Mouse (Mus musculus) liver, embryonic 15.5 days (tissue): ENCODE measurements around the gene Galk1. TPM values are rescaled to one million over a fixed set of nuclear protein-coding genes. Genes with fewer than 3 reads are reported as not detected.
A peak's percentile ranks its signal among the peaks of the same experiment; 100 is the strongest.

Experiments used
- ATAC-seq: fragments of 200-750 bp; cut with Nextera tagmentation; 2 replicates; pipeline ENCODE4 v1.8.0; 2017; ENCODE audit warnings: moderate number of reproducible peaks, mild to moderate bottlenecking, moderate library complexity; ENCODE audit not compliant: insufficient read depth
- H3K27ac ChIP-seq: fragments of 300-500 bp; sonication (generic); replicated peaks from 2 replicates; pipeline ENCODE4 v1.5.1; 2015; ENCODE audit warnings: mild to moderate bottlenecking, inconsistent platforms
- H3K27me3 ChIP-seq: fragments of 300-500 bp; sonication (generic); 2 replicates; pipeline ENCODE4 v1.6.1; 2015; ENCODE audit warnings: mild to moderate bottlenecking, inconsistent platforms
- H3K36me3 ChIP-seq: fragments of 300-500 bp; sonication (generic); replicated peaks from 2 replicates; pipeline ENCODE4 v1.6.1; 2015; ENCODE audit warnings: moderate library complexity, mild to moderate bottlenecking, inconsistent platforms
- H3K4me1 ChIP-seq: fragments of 300-500 bp; sonication (generic); replicated peaks from 2 replicates; pipeline ENCODE4 v1.6.1; 2015; ENCODE audit warnings: inconsistent platforms
- H3K4me2 ChIP-seq: fragments of 300-500 bp; sonication (generic); 2 replicates; pipeline ENCODE4 v1.6.1; 2015; ENCODE audit warnings: moderate library complexity, mild to moderate bottlenecking, inconsistent platforms
- H3K4me3 ChIP-seq: fragments of 300-500 bp; sonication (generic); replicated peaks from 2 replicates; pipeline ENCODE4 v1.5.1; 2015; ENCODE audit warnings: mild to moderate bottlenecking, inconsistent platforms
- H3K9ac ChIP-seq: fragments of 300-500 bp; sonication (generic); 2 replicates; pipeline ENCODE4 v1.6.1; 2015; ENCODE audit warnings: moderate library complexity, mild to moderate bottlenecking, inconsistent platforms
- H3K9me3 ChIP-seq: fragments of 300-500 bp; sonication (generic); replicated peaks from 2 replicates; pipeline ENCODE4 v1.6.1; 2016; ENCODE audit warnings: inconsistent platforms
- WGBS: fragments of 180-500 bp; shearing (Covaris S2); methylation state at CpG from one replicate; pipeline ENCODE4 v1.1.7; 2015; ENCODE audit warnings: mixed read lengths; ENCODE audit not compliant: insufficient replicate concordance; 5-methylcytosine and 5-hydroxymethylcytosine counted together
- polyA plus RNA-seq: library from polyadenylated mRNA; unstranded; fragments of >200 nt; fragmentation: Nextera tagmentation; extraction: Ambion mirVana; gene quantifications from 2 replicates; pipeline ENCODE4 v1.2.1, GENCODE M21; 2015

The Galk1 gene
- polyA plus RNA-seq, 1 experiment from 2014 or later, result 168 TPM

DNA sequence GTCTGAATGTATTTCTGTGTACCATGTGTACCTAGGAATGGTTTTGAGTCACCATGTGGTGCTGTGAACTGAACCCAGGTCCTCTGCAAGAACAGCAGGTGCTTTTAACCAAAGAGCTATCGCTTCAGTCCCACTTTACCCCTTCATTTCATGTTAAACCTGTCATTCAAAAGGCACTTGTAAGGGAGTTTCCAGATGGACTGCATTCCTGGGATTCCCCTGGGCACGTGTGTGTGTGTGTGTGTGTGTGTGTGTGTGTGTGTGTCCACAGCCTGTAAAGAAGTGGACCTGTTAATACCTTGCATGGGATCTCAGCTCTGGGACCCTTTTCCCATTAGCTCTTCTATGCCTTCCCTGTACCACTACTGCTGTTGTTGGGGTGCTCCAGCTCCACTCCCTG, 37.1 kb upstream of the Galk1 start:
- 89% methylated on average over 2 of the region's 2 CpGs for whole genome bisulfite sequencing
- H3K4me2 ChIP-seq, result no peak overlapping the region

GRCm38 (mm10) chr11:116045173-116045572, 32.7 kb upstream of the Galk1 start:
- H3K4me2 ChIP-seq, result no peak overlapping the region
- no peaks in the 10 kb centered on the region for H3K27me3 ChIP-seq
- no peaks in the 10 kb centered on the region for H3K9me3 ChIP-seq
- ATAC-seq, result no peak
- H3K4me3 ChIP-seq, result no peak overlapping the region
- H3K27ac ChIP-seq, result no peak overlapping the region
- no peak overlapping the region for H3K9ac ChIP-seq
- H3K4me1 ChIP-seq, result peaks cover 7% of the 10 kb centered on the region; the same call in 1 of the 2 replicates
- WGBS, result 89% methylated on average over 6 of the region's 6 CpGs
- peaks cover 73% of the 10 kb centered on the region for H3K36me3 ChIP-seq

More for the DNA sequence above, 37.1 kb upstream of the Galk1 start:
- peaks cover 16% of the 10 kb centered on the region for H3K4me1 ChIP-seq
- no peaks in the 10 kb centered on the region for H3K27me3 ChIP-seq
- ATAC-seq, result no peak
- H3K27ac ChIP-seq, result no peak overlapping the region
- peaks cover 96% of the 10 kb centered on the region for H3K36me3 ChIP-seq
- H3K9me3 ChIP-seq, result no peaks in the 10 kb centered on the region
- H3K9ac ChIP-seq, result no peak overlapping the region
- H3K4me3 ChIP-seq, result no peak overlapping the region

- peaks cover 7% of the 10 kb centered on the region; the same call in 1 of the 2 replicates for H3K4me1 ChIP-seq
- no peak overlapping the region for H3K4me2 ChIP-seq
- no peak overlapping the region for H3K9ac ChIP-seq
- no peak overlapping the region for H3K27ac ChIP-seq
- ATAC-seq, result no peak
- H3K4me3 ChIP-seq, result no peak overlapping the region
- 86% methylated on average over 1 of the region's 1 CpGs for WGBS
- no peaks in the 10 kb centered on the region for H3K27me3 ChIP-seq
- no peaks in the 10 kb centered on the region for H3K9me3 ChIP-seq
- peaks cover 66% of the 10 kb centered on the region for H3K36me3 ChIP-seq
Measured at GRCm38 (mm10) chr11:116043286-116043685, 30.8 kb upstream of the Galk1 start.

GRCm38 (mm10) chr11:116042372-116043138, 30.0 kb upstream of the Galk1 start:
- no peaks in the 10 kb centered on the region for H3K27me3 ChIP-seq

DNA sequence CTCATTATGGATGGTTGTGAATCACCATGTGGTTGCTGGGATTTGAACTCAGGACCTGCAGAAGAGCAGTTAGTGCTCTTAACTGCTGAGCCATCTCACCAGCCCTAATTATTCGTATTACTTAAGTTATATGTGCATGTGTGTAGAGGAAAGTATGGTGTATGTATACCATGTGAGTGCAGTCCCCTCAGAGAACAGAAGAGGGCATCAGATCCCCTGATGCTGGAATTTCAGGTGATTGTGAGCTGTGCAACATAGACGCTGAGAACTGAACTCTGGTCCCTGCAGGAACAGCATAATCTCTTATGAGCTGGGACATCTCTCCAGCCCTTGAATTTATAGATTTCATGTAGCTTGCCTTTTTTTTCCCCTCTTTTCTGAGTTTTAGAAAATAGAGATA, 29.3 kb upstream of the Galk1 start:
- 92% methylated on average over 2 of the region's 2 CpGs for whole genome bisulfite sequencing
- Histone ChIP-seq H3K9me3 (no peaks in the 10 kb centered on the region), H3K4me1 (peaks cover 7% of the 10 kb centered on the region; the same call in 1 of the 2 replicates), H3K27me3 (no peaks in the 10 kb centered on the region), H3K27ac (no peak overlapping the region), H3K36me3 (peaks cover 57% of the 10 kb centered on the region), H3K9ac (no peak overlapping the region), H3K4me3 (no peak overlapping the region), H3K4me2 (no peak overlapping the region)
- ATAC-seq, result no peak

More at GRCm38 (mm10) chr11:116042372-116043138, 30.0 kb upstream of the Galk1 start:
- no peak overlapping the region for H3K27ac ChIP-seq
- H3K4me3 ChIP-seq, result no peak overlapping the region
- peaks cover 7% of the 10 kb centered on the region; the same call in 1 of the 2 replicates for H3K4me1 ChIP-seq
- no peak overlapping the region for H3K4me2 ChIP-seq
- no peak overlapping the region for H3K9ac ChIP-seq
- WGBS, result 55% methylated on average over 5 of the region's 5 CpGs
- H3K9me3 ChIP-seq, result no peaks in the 10 kb centered on the region
- ATAC-seq, result no peak
- peaks cover 65% of the 10 kb centered on the region for H3K36me3 ChIP-seq

DNA sequence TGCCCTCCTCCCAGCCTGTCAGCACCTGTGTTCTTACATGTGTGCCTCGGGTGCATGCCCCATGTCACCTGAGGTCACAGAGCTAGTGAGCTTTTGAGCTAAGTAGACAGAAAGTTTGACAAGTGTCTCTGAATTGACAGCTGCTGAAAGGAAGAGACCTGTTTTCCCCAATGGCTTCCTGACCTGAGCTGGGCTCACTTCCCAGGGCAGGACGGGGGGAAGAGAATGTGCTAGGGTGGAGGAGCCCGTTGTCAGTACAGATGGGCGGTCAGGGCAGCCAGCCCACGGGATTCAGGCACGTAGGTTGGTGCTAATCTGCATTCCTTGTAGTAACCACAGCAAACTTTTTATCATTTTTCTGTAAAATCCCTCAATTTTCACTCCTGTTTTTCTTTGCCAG, 28.1 kb upstream of the Galk1 start:
- no peaks in the 10 kb centered on the region for H3K9me3 ChIP-seq
- H3K4me3 ChIP-seq, result no peak overlapping the region
- no peak for ATAC-seq
- no peaks in the 10 kb centered on the region for H3K27me3 ChIP-seq
- no peak overlapping the region for H3K4me2 ChIP-seq
- WGBS, result 71% methylated on average over 6 of the region's 6 CpGs
- peaks cover 7% of the 10 kb centered on the region; the same call in 1 of the 2 replicates for H3K4me1 ChIP-seq
- H3K9ac ChIP-seq, result no peak overlapping the region
- peaks cover 45% of the 10 kb centered on the region for H3K36me3 ChIP-seq
- H3K27ac ChIP-seq, result no peak overlapping the region

DNA sequence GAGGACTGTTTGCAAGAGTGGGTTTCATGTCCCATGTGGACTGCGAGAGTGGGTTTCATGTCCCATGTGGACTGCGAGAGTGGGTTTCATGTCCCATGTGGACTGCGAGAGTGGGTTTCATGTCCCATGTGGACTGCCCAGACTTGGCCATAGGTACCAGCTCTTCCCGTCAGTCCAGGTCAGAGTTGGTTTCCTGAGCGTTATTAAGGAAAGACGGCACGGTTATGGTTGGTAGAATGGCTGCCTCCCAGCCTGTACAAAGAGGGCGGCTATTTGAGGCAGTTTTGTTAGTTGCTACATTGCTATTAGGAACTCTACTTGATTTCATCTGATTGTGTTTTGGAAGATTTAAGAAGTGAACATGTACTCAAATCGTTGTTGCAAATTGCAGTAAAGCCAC, 25.3 kb upstream of the Galk1 start:
- H3K36me3 ChIP-seq, result peaks cover 47% of the 10 kb centered on the region
- no peak for ATAC-seq
- no peak overlapping the region for H3K4me2 ChIP-seq
- H3K9ac ChIP-seq, result no peak overlapping the region
- H3K4me1 ChIP-seq, result peaks cover 17% of the 10 kb centered on the region
- WGBS, result 86% methylated on average over 9 of the region's 9 CpGs
- H3K27me3 ChIP-seq, result no peaks in the 10 kb centered on the region
- no peak overlapping the region for H3K4me3 ChIP-seq
- no peak overlapping the region for H3K27ac ChIP-seq
- no peaks in the 10 kb centered on the region for H3K9me3 ChIP-seq

- H3K27ac ChIP-seq, result no peak overlapping the region
- no peak overlapping the region for H3K9ac ChIP-seq
- no peaks in the 10 kb centered on the region for H3K27me3 ChIP-seq
- peaks cover 38% of the 10 kb centered on the region for H3K36me3 ChIP-seq
- H3K4me3 ChIP-seq, result no peak overlapping the region
- WGBS, result 84% methylated on average over 3 of the region's 3 CpGs
- no peak overlapping the region for H3K4me2 ChIP-seq
- peaks cover 23% of the 10 kb centered on the region for H3K4me1 ChIP-seq
- ATAC-seq, result no peak
- H3K9me3 ChIP-seq, result no peaks in the 10 kb centered on the region
Measured at GRCm38 (mm10) chr11:116036671-116037070, 24.2 kb upstream of the Galk1 start.

DNA sequence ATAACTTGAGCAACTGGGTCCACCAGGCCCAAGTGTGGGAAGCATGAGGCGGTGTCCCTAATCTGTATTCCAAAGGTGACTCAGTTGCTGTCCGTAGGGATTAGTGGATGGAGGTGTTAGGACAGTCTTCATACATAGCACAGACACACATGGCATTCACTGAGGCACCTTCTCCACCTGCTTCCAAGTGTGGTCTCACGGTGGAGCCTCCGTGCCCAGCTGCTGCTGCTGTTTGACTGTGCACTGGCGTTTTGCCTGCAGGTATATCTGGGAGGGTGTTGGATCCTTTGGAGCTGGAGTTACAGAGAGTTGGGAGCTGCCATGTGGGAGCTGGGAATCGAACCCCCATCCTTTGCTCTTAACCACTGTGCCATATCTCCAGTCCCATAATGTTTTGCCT, 22.1 kb upstream of the Galk1 start:
- no peak overlapping the region for H3K4me2 ChIP-seq
- H3K9me3 ChIP-seq, result no peaks in the 10 kb centered on the region
- H3K27ac ChIP-seq, result no peak overlapping the region
- H3K4me1 ChIP-seq, result peaks cover 37% of the 10 kb centered on the region
- no peak overlapping the region for H3K9ac ChIP-seq
- no peak for ATAC-seq
- H3K36me3 ChIP-seq, result peaks cover 23% of the 10 kb centered on the region
- WGBS, result 81% methylated on average over 6 of the region's 6 CpGs
- H3K4me3 ChIP-seq, result no peak overlapping the region
- H3K27me3 ChIP-seq, result no peaks in the 10 kb centered on the region

- Histone ChIP-seq H3K4me3 (peak overlapping the region; percentile 82), H3K27ac (peak overlapping the region; percentile 96), H3K36me3 (peaks cover 10% of the 10 kb centered on the region), H3K9me3 (no peaks in the 10 kb centered on the region), H3K9ac (peak overlapping the region; percentile 95), H3K4me1 (peaks cover 49% of the 10 kb centered on the region), H3K4me2 (peak overlapping the region; percentile 90), H3K27me3 (no peaks in the 10 kb centered on the region)
- WGBS, result 20% methylated on average over 14 of the region's 14 CpGs
- ATAC-seq, result peak; percentile 25
Measured at GRCm38 (mm10) chr11:116030898-116031845, 18.7 kb upstream of the Galk1 start.
